Mouse (Mus musculus): Measurements from ENCODE around the gene Rpl9-ps1. TPM values are rescaled to one million over a fixed set of nuclear protein-coding genes. Genes with fewer than 3 reads are reported as not detected.

Gene Rpl9-ps1
- polyA plus RNA-seq, 1 experiment: not detected

- H3K4me3 ChIP-seq (ENCODE audit: extremely low read depth, insufficient read depth, insufficient read length): no peak overlapping the region
- H3K4me1 ChIP-seq (ENCODE audit: control insufficient read depth, insufficient read depth, insufficient read length): no peaks in the 10 kb centered on the region
- no peaks in the 10 kb centered on the region for H3K27me3 ChIP-seq (ENCODE audit: control insufficient read depth, insufficient read depth, low read length)
- no peak for TF ChIP-seq POLR2A (IDR thresholded peaks at IDR 0.05; ENCODE audit: low read depth, low read length)
- TF ChIP-seq CTCF (IDR thresholded peaks at IDR 0.05; ENCODE audit: extremely low read depth, insufficient read depth, insufficient read length, insufficient replicate concordance): no peak
- 74% methylated on average over 2 of the region's 2 CpGs for WGBS
- H3K27ac ChIP-seq (ENCODE audit: insufficient read depth, low read length): no peak overlapping the region
- no peak for DNase-seq (ENCODE audit: low read depth in 1 of 2, low spot score in 2 of 2)
- no peaks in the 10 kb centered on the region for H3K36me3 ChIP-seq (ENCODE audit: control insufficient read depth, insufficient read depth, low read length)
These were observed 14.4 kb downstream of the Rpl9-ps1 start for GRCm38 (mm10) chr11:83631065-83631464.

- Histone ChIP-seq H3K4me3 (ENCODE audit: extremely low read depth, insufficient read depth, insufficient read length) (no peak overlapping the region), H3K27ac (ENCODE audit: insufficient read depth, low read length) (no peak overlapping the region), H3K4me1 (ENCODE audit: control insufficient read depth, insufficient read depth, insufficient read length) (no peaks in the 10 kb centered on the region), H3K36me3 (ENCODE audit: control insufficient read depth, insufficient read depth, low read length) (no peaks in the 10 kb centered on the region), H3K27me3 (ENCODE audit: control insufficient read depth, insufficient read depth, low read length) (no peaks in the 10 kb centered on the region)
- TF ChIP-seq POLR2A (IDR thresholded peaks at IDR 0.05; ENCODE audit: low read depth, low read length) (no peak), CTCF (IDR thresholded peaks at IDR 0.05; ENCODE audit: extremely low read depth, insufficient read depth, insufficient read length, insufficient replicate concordance) (no peak)
- DNase-seq (ENCODE audit: low read depth in 1 of 2, low spot score in 2 of 2): no peak
- 91% methylated on average over 1 of the region's 1 CpGs for WGBS
These were observed 14.8 kb downstream of the Rpl9-ps1 start for GRCm38 (mm10) chr11:83630630-83631029.

- 72% methylated on average over 9 of the region's 9 CpGs for WGBS
- DNase-seq (ENCODE audit: low read depth in 1 of 2, low spot score in 2 of 2): no peak
- H3K27ac ChIP-seq (ENCODE audit: insufficient read depth, low read length): no peak overlapping the region
- no peak overlapping the region for H3K4me3 ChIP-seq (ENCODE audit: extremely low read depth, insufficient read depth, insufficient read length)
- H3K4me1 ChIP-seq (ENCODE audit: control insufficient read depth, insufficient read depth, insufficient read length): no peaks in the 10 kb centered on the region
- H3K27me3 ChIP-seq (ENCODE audit: control insufficient read depth, insufficient read depth, low read length): no peaks in the 10 kb centered on the region
- TF ChIP-seq POLR2A (IDR thresholded peaks at IDR 0.05; ENCODE audit: low read depth, low read length) (no peak), CTCF (IDR thresholded peaks at IDR 0.05; ENCODE audit: extremely low read depth, insufficient read depth, insufficient read length, insufficient replicate concordance) (no peak)
- H3K36me3 ChIP-seq (ENCODE audit: control insufficient read depth, insufficient read depth, low read length): no peaks in the 10 kb centered on the region
These were observed 16.6 kb downstream of the Rpl9-ps1 start for GRCm38 (mm10) chr11:83628808-83629207.

- 96% methylated on average over 3 of the region's 3 CpGs for WGBS
These were observed 21.8 kb downstream of the Rpl9-ps1 start for GRCm38 (mm10) chr11:83623586-83623985.

GRCm38 (mm10) chr11:83619037-83619436, 26.4 kb downstream of the Rpl9-ps1 start:
- H3K27me3 ChIP-seq (ENCODE audit: control insufficient read depth, insufficient read depth, low read length): no peaks in the 10 kb centered on the region
- no peak overlapping the region for H3K27ac ChIP-seq (ENCODE audit: insufficient read depth, low read length)
- DNase-seq (ENCODE audit: low read depth in 1 of 2, low spot score in 2 of 2): no peak
- no peak for TF ChIP-seq CTCF (IDR thresholded peaks at IDR 0.05; ENCODE audit: extremely low read depth, insufficient read depth, insufficient read length, insufficient replicate concordance)
- TF ChIP-seq POLR2A (IDR thresholded peaks at IDR 0.05; ENCODE audit: low read depth, low read length): no peak
- H3K4me1 ChIP-seq (ENCODE audit: control insufficient read depth, insufficient read depth, insufficient read length): no peaks in the 10 kb centered on the region
- no peaks in the 10 kb centered on the region for H3K36me3 ChIP-seq (ENCODE audit: control insufficient read depth, insufficient read depth, low read length)
- no peak overlapping the region for H3K4me3 ChIP-seq (ENCODE audit: extremely low read depth, insufficient read depth, insufficient read length)
- WGBS: 41% methylated on average over 1 of the region's 1 CpGs

More at GRCm38 (mm10) chr11:83623586-83623985, 21.8 kb downstream of the Rpl9-ps1 start:
- TF ChIP-seq POLR2A (IDR thresholded peaks at IDR 0.05; ENCODE audit: low read depth, low read length) (no peak), CTCF (IDR thresholded peaks at IDR 0.05; ENCODE audit: extremely low read depth, insufficient read depth, insufficient read length, insufficient replicate concordance) (no peak)
- Histone ChIP-seq H3K36me3 (ENCODE audit: control insufficient read depth, insufficient read depth, low read length) (no peaks in the 10 kb centered on the region), H3K27ac (ENCODE audit: insufficient read depth, low read length) (no peak overlapping the region), H3K4me1 (ENCODE audit: control insufficient read depth, insufficient read depth, insufficient read length) (no peaks in the 10 kb centered on the region), H3K27me3 (ENCODE audit: control insufficient read depth, insufficient read depth, low read length) (no peaks in the 10 kb centered on the region), H3K4me3 (ENCODE audit: extremely low read depth, insufficient read depth, insufficient read length) (no peak overlapping the region)
- no peak for DNase-seq (ENCODE audit: low read depth in 1 of 2, low spot score in 2 of 2)

GRCm38 (mm10) chr11:83618238-83618637, 27.2 kb downstream of the Rpl9-ps1 start:
- no peaks in the 10 kb centered on the region for H3K36me3 ChIP-seq (ENCODE audit: control insufficient read depth, insufficient read depth, low read length)
- H3K27me3 ChIP-seq (ENCODE audit: control insufficient read depth, insufficient read depth, low read length): no peaks in the 10 kb centered on the region
- 57% methylated on average over 5 of the region's 5 CpGs for WGBS
- H3K4me3 ChIP-seq (ENCODE audit: extremely low read depth, insufficient read depth, insufficient read length): no peak overlapping the region
- no peak overlapping the region for H3K27ac ChIP-seq (ENCODE audit: insufficient read depth, low read length)
- DNase-seq (ENCODE audit: low read depth in 1 of 2, low spot score in 2 of 2): no peak
- TF ChIP-seq POLR2A (IDR thresholded peaks at IDR 0.05; ENCODE audit: low read depth, low read length) (no peak), CTCF (IDR thresholded peaks at IDR 0.05; ENCODE audit: extremely low read depth, insufficient read depth, insufficient read length, insufficient replicate concordance) (no peak)
- H3K4me1 ChIP-seq (ENCODE audit: control insufficient read depth, insufficient read depth, insufficient read length): no peaks in the 10 kb centered on the region

GRCm38 (mm10) chr11:83616586-83616985, 28.8 kb downstream of the Rpl9-ps1 start:
- Histone ChIP-seq H3K27ac (ENCODE audit: insufficient read depth, low read length) (no peak overlapping the region), H3K36me3 (ENCODE audit: control insufficient read depth, insufficient read depth, low read length) (no peaks in the 10 kb centered on the region), H3K4me1 (ENCODE audit: control insufficient read depth, insufficient read depth, insufficient read length) (no peaks in the 10 kb centered on the region), H3K27me3 (ENCODE audit: control insufficient read depth, insufficient read depth, low read length) (no peaks in the 10 kb centered on the region), H3K4me3 (ENCODE audit: extremely low read depth, insufficient read depth, insufficient read length) (no peak overlapping the region)
- WGBS: 78% methylated on average over 1 of the region's 1 CpGs
- no peak for TF ChIP-seq CTCF (IDR thresholded peaks at IDR 0.05; ENCODE audit: extremely low read depth, insufficient read depth, insufficient read length, insufficient replicate concordance)
- no peak for TF ChIP-seq POLR2A (IDR thresholded peaks at IDR 0.05; ENCODE audit: low read depth, low read length)
- no peak for DNase-seq (ENCODE audit: low read depth in 1 of 2, low spot score in 2 of 2)
